Mouse (Mus musculus): Measurements from ENCODE around the gene Iqschfp. TPM values are rescaled to one million over a fixed set of nuclear protein-coding genes. Genes with fewer than 3 reads are reported as not detected.

Gene Iqschfp
- total RNA-seq (2023) = not detected

GRCm38 (mm10) chr3:67892026-67892705 lies at the start of gene Iqschfp, which contains the start of gene Iqcj:
Iqschfp (plus strand) TSS chr3:67892232.
Iqcj (plus strand) TSS chr3:67892220.

GRCm38 (mm10) chr3:68064731-68065130 lies 172.7 kb downstream of the Iqschfp start, which contains the start of gene Schip1:
Schip1 (plus strand) TSS chr3:68064802.

Other genes starting within 250 kb of the Iqschfp start
- not detected for gene Iqcj, start within 50 bp of the Iqschfp start, total RNA-seq (2023)
- under 1 TPM; 0.22 to 0.79 TPM for gene Schip1, start 172.6 kb downstream of the Iqschfp start, total RNA-seq (2023)